Mouse (Mus musculus) c-Kit-positive CD71-positive TER-119-positive erythroid progenitor cells, embryonic 14.5 days (primary cell): ENCODE results near the gene Rnf151.
"Not testable (repeated sequence)": the region's sequence is repeated elsewhere in the genome, so short reads cannot be mapped to it uniquely, and the experiment has no call there.

Experiments
- DNase-seq: peaks from one replicate; pipeline ENCODE4 v3.0.0-alpha.2; 2013; ENCODE audit warnings: low spot score

Gene Rnf151

DNA sequence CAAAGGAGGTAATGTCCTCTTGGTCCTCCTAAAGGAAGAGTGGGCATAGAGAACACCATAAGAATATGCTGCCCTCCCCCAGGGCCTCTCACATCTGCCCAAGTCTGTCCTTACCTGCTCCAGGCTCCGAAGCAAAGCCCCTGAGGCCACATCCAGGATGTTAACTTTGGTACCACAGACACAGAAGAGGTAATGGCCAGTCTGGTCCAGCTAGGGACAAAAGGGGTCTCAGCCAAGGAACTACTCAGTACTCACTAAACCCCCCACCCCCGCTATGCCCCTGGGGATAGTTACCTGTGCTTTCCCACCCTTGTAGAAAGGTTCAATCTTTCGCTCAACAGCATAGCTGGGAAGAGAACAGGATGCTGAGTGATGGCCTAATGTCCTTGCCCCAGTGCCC is 12.0 kb downstream of the Rnf151 start:
- no peak for DNase-seq

DNA sequence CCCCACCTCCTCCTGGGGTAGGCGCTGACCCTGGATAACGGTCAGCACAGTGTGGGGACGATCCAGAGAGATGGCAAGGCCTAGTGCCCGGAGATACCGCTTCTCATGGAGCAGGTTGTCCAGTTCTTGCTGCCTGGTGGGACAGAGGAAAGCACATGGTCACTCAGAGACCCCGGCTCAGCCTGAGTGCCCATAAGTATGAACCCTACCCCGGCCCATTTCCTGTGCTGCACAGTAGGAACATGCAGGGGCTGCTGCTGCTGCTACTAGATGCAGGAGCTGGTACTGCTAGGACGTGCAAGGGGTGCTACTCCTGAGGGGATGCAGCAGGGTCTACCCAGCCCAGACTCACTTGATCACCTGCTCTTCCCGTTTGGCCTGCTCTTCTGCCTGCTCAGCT is 16.6 kb downstream of the Rnf151 start:
- DNase-seq: no peak

DNA sequence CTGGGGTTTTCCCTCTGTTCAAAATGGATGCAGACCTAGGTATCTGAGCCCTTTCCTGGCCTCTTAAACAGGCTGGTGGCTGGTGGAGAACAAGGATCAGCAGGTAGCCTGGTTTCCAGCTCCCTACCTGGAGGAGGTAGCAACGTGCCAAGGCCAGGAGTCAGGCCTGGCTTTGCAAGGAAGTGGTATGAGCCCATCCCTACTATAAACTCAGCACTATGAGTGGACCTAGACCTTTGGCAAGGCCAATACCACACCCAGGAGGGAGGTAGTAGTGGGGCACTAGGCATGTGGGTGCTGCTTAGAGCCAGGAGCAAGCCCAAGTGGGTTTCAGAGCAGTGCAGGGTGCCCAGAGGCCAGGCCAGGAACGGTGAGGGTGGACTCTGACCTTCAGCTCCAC is 18.4 kb downstream of the Rnf151 start:
- DNase-seq: no peak

DNA sequence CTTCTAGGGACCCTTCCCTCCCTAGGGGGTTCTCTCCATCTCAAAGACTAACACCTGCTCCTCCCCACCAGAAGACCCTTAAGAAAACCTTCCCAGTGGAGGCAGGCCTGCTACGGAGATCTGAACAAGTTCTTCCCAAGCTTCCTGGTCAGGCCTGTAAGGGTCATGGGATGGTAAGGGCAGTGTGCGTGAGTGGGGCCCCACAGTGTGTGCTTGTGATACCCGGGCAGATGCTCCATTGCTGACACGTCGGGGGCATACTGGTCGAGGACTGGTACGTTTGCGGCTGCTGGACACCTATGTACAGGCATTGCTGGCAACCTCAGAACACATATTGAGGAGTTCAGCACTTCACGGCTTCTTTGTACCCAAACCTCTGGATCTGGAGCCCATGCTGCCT is 19.1 kb downstream of the Rnf151 start:
- DNase-seq: no peak

DNA sequence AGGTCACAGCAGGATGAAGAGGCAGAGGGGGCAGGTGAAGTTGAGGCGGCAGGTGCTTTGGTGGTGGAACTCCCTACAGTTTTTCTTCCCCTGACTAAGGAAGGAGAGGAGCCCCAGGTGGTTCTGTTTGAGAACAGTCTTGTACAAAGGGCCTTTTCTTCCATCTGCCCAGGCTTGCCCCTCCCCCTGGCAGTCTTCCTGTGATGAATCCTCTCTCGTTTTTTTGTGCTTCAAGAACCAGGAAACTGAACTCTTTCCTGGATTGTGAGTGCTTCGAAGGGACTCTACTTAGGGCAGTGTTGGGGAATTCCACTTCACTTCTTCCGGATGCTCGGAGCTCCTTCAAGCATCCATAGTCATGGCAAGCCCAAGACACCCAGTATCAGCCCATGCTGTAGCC is 19.9 kb downstream of the Rnf151 start:
- DNase-seq: no peak

DNA sequence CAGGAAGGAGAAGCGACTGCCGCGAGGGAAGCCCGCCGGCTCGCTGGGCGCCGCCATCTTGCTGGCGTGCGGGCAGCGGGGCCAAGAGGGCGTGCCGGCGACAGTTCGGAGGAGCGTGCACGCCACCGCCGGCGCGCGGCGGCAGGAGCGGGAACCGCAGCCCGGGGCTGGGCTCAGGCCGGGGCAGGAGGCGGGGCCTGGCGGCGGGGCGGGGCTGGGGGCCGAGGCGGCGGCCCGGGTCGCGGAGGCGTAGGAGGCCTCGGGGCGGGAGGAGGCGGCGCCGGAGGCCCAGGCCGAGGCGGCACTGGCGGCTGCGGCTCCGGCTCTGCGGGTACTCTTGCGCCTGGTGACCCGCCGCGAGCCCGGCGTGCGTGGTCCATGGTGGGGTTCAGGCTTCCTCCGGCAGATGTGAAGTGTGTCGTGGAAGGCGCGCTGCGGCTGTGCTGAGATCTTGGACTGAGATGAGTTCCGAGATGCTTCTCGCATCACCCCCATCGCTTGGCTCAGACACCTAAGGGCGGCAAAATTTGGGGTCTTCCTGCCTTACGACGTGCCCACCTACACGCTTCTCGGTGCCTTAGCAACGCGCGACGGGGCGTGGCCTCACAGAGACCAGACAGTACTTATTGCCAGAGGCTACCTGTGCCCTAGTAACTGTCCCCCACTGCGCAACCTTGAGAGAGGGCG is 21.7 kb downstream of the Rnf151 start, which contains the start of the genes Gfer and Noxo1:
Gene Gfer (minus strand): TSS at position 146 of the 687 bp plus-strand sequence.
Gene Noxo1 (plus strand): TSS at position 224 of the 687 bp plus-strand sequence.
- DNase-seq: peak; percentile 76

DNA sequence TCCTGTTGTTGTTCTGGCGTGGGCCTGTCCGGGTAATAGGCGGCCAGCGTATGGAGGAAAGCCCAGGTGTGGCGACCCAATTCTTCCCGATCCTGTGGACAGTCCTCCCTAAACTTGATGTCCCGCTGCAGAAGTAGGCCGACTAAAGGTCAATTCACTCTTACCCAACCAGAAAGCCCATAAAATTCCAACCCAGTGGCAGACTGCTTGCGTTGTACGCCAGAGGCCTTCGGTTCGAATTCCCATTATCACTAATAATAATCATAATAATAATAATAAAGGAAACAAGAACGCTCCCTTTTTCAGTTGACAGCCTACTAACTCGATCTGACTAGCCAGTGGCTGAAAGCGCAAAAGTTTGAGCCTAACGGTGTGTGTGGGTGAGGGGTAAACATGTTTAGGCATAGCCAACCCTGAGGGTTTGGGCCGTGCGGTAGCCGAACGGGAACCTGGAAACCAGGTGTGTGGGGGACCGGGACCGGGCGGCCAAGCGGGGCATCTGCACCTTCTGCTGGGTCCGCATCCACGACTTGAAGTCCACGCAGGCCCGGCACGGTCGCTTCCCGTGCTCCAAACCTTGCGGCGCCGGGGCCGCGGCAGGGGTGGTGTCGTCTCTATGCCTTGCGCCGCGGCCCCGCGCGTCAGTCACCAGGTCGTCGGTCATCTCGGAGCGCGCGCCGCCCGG is 22.4 kb downstream of the Rnf151 start:
- DNase-seq: peak; percentile 33

DNA sequence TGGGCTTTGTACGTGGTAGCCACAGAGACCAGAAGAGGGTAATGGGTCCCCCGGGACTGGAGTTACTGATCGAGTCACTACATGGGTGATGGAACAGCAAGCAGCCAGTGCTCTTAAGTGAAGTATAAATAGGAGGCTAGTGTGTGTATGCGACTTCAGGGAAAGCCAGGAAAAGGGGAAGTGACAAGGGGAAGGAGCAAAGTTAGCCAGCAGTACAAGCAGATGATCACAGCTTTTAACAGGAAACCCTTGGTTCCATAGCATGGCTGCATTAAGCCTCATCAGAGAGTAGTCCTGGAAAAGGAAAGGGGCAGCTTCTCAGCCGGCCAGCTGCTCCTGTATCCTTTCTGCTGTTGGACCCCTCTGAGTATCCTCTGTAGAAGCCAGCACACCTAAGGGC is 25.5 kb downstream of the Rnf151 start:
- DNase-seq: no peak

DNA sequence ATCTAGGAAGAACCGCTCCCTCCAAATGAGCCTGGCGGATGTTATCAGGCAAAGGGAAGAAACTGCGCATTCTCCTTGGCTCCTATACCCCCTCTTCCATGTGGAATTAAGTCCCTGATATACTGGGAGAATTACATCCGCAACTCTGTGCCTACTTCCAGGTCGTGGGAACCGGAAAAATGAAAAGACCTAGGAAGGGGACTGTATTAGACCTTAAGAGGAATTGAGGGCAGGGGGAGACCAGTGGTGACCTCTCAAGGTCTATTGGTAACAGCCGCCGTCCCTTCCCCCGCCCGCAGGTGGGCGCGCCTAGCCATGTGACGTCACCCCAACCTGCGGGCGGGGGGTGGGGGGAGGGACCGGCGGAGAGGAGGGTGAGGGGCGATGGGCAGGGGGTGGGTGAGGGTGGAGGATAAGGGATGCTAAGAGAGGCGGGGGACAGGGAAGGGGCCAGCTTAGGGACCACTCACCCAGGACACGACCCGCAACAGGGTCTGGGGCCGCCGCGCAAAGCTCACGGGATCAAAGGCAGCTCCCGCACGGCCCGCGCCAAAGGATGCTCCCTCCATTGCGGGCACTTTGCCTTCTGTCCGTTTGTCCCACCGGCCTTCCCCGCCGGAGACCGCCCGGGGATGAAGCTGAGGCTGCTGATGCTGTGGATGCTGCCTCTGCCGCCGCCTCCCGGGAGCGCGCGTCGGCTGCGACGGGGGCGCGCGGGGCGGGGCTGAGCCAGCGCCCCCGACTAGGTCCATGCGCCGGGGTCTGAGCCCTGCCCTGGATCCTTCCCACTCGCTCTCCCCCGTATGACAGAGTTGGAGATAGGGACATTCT is 28.4 kb downstream of the Rnf151 start, which contains the start of gene Syngr3:
Gene Syngr3 (minus strand): TSS at position 705 of the 831 bp plus-strand sequence.
- DNase-seq: no peak

DNA sequence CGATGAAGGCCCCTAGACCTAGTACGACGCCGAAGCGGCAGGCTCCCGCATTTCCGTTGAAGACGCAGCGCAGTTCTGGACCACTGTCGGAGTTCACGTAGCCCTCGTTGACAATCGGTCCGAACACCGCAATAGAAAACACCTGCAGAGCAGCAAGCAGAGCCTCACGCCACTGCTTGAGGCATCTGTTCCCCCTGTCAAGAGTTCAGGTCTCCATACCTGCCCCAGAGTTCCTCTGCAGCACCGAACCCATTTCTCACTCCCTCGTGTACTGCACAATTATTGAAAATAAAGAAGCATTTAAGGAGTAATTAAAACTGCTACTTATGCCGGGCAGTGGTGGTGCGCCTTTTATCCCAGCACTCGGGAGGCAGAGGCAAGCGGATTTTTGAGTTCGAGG is 30.3 kb downstream of the Rnf151 start:
- DNase-seq: no peak

DNA sequence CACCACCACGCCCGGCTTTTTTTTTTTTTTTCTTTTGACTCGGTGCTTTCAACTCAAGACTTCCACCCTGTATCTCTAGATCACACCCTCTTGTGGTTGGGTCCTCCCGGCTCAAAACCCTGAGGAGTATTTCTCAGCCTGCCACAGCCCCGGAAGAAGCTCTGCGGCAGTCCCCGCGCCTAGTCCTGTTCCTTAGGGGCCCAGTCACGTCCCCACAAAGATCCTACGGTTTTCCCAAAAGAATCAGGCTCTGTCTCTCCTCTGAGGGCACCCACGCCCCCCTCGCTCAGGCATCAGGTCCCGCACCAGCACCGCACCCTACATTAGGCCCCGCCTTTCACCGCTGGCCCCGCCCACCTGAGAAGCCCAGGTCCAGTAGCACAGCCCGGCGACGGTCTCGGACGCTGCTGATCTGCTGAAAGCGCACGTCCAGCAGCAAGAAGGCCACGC is 30.7 kb downstream of the Rnf151 start:
- peak; percentile 52 for DNase-seq

DNA sequence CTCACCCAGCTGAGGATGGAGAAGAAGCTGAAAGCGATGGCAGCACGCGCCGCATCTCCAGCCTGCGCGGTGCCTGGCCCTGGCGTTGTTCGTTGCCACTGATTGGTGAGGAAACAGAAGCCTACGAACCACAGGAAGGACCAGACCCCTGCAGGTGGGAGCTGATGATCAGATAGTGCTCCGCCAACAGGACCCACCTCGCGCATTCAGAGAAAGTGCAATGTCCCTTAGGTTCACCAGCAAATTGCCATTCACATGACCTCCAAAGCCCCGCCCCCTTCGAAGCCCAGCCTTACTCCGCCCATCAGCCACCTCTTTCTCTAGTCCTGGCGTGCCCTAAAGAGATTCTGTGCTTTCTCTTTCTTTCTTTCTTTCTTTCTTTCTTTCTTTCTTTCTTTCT is 31.3 kb downstream of the Rnf151 start:
- peak; percentile 45 for DNase-seq

DNA sequence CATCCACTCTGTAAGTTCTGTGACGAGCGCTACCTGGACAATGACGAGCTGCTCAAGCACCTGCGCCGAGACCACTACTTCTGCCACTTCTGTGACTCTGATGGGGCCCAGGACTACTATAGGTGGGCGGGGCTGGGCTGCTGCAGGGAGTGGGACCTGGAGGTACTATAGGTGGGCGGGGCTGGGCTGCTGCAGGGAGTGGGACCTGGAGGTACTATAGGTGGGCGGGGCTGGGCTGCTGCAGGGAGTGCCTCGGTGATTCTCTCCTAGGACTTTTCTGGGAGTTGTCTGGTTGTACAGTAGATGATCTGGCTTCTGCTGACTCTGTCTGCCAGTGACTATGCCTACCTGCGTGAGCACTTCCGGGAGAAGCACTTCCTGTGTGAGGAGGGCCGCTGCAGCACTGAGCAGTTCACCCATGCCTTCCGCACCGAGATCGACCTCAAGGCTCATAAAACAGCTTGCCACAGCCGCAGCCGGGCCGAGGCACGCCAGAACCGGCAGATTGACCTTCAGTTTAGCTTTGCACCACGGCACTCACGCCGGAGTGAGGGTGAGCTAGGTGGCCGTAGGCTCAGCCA is 40.3 kb downstream of the Rnf151 start:
- DNase-seq: no peak

DNA sequence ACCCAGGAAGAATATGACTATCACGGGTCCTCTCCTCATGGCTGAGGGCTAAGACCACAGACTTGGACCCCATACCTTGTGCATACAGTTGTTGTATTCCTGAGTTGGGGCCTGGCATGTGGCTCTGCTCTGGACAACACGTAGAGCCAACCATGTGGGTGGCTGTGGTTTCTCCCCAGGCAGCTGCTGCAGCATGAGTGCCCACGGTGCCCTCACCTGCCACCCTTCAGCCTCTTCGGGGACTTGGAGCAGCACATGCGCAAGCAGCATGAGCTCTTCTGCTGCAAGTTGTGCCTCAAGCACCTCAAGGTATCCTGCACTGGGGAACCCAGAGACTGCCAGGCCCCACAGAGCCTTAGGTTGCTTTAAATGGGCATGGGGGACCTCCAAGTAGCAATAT is 41.0 kb downstream of the Rnf151 start:
- no peak for DNase-seq

DNA sequence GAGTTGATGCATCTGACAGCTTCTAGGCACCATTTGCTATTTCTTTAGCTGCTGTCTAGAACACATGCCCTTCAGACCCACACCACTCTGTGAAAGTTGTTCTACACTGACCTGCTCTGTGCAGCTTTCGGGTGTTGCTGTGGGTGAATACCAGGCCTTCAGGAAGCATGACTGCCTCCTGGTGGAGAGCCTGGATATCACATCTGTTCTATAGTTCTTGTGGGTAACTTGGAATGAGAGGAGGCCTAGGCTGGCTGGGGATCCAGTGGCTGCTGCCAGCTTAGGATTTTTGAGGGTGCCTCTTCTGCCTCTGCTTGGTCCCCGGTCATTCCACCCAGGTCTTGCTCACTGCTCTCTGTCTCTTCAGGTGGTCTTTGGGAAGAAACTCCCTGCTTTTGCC is 41.7 kb downstream of the Rnf151 start:
- peak; percentile 76 for DNase-seq

DNA sequence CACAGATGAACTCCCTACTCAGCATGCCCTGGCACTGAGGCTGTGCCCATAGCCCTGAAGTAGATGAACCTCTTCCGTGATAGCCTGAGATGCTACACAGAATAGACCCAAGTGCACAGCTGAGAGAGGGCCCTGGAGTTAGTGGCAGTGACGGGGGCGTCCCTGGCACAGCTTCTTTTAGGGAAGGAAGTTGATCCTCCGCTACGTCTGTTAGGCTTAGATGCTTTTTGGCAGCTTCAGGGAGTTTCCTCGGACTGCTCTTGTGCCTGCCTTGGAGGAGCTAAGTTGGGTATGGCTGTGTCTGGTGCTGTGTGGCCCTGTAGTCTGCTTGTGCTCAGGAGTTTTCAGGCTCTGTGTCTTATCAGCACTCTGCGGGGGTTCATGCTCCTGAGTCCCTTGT is 43.6 kb downstream of the Rnf151 start:
- DNase-seq: no peak

DNA sequence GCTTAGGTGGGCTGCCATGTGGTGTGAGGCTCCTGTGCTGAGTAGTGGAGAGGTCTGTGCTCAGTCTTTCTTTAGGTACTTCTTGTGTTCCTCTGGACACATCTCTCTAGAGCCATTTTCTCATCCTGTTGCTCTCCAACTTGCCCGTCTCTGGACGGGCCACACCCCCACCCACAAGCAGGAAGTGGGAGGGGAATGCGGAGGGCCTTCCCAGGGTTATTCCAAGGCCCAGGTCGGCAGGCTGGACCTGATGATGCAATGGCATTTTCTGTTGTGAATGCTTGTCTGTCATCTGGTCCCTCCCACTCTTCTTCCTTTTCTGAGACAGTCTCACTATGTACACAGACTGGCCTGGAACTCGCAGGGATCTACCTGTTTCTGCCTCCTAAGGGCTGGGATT is 45.7 kb downstream of the Rnf151 start:
- DNase-seq: no peak

DNA sequence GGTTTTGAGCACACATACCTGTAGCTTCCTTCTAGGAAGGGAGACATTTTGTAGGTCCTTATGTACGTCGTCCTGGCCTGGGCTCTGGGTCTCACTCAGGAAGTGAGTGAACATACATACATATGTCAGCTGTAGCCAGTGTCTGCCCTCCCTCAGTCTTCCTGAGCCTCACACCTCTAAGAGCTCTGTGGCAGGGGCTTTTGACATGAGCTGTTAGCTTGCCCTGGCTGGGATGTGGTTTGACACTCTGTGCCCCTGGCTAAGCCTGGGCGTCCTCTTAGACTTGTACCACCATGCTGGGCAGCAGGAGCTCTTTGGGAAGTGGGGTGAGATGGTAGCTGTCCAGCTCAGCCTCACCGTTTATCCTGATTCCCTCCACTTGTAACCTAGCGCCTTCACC is 46.5 kb downstream of the Rnf151 start:
- DNase-seq: no peak

DNA sequence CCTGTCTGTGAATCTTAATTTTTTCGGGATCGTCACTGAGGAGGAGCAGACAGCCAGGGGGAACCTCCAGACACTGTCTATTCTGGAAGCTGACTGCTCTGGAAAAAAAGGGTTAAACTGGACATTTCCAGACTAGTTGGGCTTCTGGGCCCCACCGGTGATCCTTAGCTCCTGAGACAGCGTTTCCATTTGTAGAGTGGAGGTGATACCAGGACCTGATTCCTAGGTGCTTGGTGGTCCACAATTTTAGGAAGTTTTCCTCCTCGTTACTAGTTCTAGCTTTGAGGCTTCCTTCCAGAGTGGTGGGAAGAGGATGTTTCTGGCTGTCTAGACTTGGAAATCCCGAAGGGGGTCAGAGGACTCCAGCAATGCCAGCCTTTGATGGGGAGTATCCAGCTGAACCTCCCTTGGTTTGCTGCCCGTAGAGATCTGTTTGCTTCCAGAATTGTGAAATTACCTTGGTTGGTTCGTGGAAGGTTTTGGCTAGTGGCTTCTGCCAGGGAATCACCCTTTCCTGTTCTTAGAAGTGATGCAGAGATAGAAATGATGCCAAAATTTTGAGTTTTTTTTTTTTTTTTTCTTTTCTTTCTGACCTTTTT is 47.5 kb downstream of the Rnf151 start:
- no peak for DNase-seq

DNA sequence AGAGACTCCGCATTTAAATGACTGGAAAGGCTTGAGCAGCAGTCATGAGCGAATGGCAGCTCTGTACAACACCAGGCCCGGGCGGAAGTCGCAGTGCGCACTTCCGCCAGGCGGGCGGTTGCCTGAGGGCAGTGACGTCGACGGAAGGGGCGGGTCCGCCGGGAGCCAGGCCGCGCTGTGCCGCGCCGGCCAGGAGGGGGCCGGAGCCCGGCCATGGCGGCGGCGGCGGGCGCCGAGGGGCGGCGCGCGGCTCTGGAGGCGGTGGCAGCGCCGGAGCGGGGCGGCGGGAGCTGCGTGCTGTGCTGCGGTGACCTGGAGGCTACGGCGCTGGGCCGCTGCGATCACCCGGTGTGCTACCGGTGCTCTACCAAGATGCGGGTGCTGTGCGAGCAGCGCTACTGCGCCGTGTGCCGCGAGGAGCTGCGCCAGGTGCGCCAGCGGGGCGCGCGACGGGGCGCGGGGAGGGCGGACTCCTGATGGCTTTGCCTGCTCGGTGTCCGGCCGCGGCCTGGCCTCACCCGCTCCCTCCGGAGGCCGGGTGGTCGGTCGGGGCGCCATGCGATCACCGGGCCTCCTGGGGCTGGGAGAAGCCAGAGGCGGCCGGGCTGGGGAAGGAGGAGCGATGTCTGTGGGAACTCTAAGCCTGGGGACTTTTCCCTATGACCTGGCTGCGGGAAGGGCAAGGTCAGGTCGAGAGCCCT is 48.2 kb downstream of the Rnf151 start, which contains the start of gene Zfp598:
Gene Zfp598 (plus strand): TSS at position 143 of the 701 bp plus-strand sequence.
- DNase-seq: peak; percentile 89

DNA sequence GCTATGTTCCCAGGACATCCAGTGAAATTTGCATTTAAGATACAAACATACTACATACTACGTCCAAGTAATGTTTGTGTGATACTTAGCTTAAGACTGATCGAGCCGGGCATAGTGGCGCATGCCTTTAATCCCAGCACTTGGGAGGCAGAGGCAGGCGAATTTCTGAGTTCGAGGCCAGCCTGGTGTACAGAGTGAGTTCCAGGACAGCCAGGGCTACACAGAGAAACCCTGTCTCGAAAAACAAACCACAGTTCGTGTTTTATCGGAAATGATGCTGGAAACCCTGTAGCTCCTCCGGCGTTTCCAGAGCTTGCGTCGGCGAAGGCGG is 48.7 kb downstream of the Rnf151 start:
- not testable (repeated sequence) for DNase-seq
